Mouse (Mus musculus) brain, adult 2 months (tissue): Measurements from ENCODE around the gene Nol10.
"Not testable (repeated sequence)": the region's sequence is repeated elsewhere in the genome, so short reads cannot be mapped to it uniquely, and the experiment has no call there.

Experiments
- DNase-seq: peaks from one replicate; pipeline ENCODE4 v3.0.0; 2011; ENCODE audit warnings: low read depth, low spot score

Nol10 gene

DNA sequence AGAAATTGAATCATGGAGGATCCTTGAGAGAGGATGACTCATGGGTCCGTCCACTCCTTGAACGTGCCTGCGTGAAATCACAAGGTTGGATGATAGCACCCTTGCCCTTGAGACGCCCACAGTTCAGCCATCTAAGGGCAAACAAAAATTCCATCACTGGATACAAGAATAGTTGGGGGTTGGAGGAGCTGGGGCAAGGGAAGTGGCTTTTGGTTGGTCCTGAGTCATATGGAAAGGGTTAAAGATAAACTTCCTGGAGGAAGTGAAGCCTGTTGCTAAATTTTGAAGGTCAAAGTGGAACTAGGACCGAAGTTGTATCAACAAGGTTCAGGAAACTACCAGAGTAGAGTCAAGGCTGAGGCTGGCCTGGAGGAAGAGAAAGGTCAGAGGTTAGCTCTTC lies 106.8 kb downstream of the Nol10 start:
- DNase-seq, result no peak

- not testable (repeated sequence) for DNase-seq
These were observed 111.0 kb downstream of the Nol10 start for GRCm38 (mm10) chr12:17459223-17459622.

DNA sequence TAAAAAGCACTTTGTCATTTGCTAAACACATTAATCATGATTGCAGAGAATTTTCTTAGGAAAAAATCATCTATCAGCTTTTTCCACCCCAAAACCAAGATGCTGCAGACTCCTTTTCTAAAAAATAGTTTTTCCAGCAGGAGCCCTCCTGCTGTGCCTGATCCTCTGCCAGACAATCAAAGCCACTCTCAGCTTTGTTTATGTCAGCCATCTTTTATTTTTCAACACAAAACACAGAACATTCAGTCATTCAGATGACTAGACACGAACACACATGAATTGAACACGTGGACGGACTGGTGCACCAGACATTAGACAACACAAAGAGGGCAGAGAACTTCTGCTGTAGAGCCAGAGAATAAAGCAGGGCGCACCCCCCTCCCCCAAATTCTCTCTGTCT lies 115.4 kb downstream of the Nol10 start:
- no peak for DNase-seq

DNA sequence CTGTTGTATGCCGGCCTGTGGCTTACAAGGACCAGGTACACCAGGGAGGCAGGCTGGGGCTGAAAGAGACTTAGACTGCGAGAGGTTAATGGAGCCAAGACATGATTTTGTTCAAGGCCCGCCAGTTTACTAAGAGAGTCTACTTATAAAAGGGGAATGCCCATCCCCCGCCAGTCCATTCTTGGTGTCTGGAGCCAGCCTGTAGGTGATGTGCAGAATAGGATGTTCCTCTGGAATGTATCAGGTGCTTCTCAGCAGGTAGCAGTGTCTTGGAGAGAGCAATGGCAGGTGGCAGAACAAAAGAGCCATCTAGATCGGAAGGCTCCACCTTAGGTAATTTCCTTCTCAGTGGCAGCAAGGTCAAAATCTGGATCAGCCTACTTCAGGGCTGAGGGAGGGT lies 116.3 kb downstream of the Nol10 start:
- DNase-seq, result not testable (repeated sequence)

DNA sequence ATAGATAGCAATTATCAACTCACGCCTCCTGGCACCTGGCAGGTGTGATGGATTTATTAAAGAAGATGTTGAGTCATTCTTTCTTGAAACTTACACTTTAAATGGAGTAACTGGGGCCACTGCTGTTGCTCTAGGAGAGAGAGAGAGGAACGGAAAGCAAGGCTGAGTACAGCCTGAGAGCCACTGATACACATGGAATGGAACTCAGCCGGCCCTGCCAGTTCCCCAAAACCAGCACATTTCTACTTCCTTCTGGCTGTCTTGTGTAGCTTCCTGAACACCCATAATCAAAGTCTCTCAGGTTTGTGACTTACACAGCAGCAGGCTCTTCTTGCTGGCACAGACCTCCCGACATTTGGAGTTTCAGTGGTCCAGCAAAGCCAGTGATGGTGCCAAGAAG lies 118.5 kb downstream of the Nol10 start:
- DNase-seq, result no peak

- no peak for DNase-seq
These were observed 120.1 kb downstream of the Nol10 start for GRCm38 (mm10) chr12:17468359-17468758.

DNA sequence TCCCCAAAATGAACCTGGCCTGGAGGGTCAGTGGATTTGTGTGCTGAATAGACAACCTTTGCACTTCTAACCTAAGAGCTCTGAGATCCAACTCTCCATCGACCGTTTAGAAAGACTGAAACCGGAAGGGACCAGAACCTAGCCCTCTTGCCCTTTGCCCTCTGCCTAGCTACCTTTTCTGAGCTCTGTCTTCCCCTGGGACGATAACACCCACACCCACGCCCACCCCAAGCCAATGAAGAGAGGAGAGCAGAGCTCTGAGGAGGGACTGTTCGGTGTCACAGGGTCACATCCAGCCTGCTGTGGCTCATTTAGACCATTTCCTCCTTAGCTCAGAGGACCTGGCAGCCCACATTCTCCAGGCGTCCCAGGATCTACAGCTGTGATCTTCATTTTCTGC lies 121.6 kb downstream of the Nol10 start:
- DNase-seq, result no peak

- not testable (repeated sequence) for DNase-seq
These were observed 122.3 kb downstream of the Nol10 start for GRCm38 (mm10) chr12:17470528-17470927.

GRCm38 (mm10) chr12:17471405-17471804 lies 123.1 kb downstream of the Nol10 start:
- DNase-seq, result no peak

GRCm38 (mm10) chr12:17473128-17473527 lies 124.9 kb downstream of the Nol10 start:
- no peak for DNase-seq

GRCm38 (mm10) chr12:17473862-17474261 lies 125.6 kb downstream of the Nol10 start:
- DNase-seq, result no peak

DNA sequence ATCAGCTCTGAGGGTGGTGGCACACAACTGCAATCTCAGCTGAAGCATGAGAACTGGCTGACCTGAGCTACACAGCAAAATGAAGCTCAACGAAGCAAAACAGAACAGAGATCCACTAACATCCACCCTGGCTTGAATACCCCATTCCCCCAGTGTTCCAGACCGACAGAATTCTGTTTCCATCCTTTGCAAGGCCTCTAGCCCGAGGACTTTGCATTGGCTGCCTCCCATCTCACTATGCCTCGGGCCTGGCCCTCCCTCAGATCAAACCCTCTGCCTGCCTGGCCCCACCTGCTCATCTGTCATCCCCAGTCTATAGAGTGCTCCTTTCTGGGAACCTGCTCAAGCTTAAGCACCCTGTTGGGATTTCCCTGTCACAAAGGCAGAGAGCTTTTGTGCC lies 126.4 kb downstream of the Nol10 start:
- no peak for DNase-seq

- DNase-seq, result no peak
These were observed 126.9 kb downstream of the Nol10 start for GRCm38 (mm10) chr12:17475146-17475545.

GRCm38 (mm10) chr12:17478196-17478595 lies 129.9 kb downstream of the Nol10 start:
- no peak for DNase-seq

DNA sequence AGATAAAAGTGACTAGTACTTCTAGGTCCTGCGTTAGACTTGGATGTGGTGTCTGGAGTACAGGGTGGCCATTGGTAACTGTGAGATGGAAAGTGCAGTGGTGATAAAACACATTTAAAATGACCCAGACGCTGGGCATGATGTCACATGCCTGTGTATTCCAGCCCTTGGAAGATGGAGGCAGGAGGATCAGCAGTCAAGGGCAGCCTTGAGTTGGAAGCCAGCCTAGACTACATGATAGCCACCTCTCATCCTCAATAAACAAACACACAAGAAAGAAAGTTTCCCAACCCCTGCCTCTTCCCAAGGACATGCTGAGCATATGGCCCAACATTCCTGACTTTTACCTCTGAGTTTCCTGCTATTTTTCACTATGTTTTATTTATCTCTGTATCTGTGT lies 130.6 kb downstream of the Nol10 start:
- DNase-seq, result no peak
